21 mouse cellular contexts compared by ENCODE assay signal in the genomic region with DNA sequence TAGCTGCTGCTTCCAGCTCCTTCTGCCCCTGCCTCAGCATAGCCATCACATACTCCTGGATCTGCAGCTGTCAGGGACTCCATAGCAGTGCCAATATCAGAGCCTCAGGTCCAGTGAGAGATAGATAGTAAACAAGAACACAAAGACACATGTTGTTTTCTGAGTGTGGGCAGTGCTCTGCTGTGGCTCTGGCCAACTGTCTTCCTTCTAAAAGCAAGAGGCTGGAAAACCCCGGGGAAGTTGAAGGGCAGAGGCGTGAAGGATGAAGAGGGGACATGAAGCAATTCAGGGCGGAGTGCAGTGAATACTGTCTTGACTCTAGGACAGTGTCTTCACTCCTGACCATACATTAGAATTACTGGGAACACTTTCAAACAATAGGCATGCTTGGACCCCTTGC.
DNase-seq lines count a peak whose midpoint lies in the region; ATAC-seq lines count a peak whose summit lies in the region.
"Had no signal": no experiment of that assay in that cellular context is flagged by ENCODE, and none has a peak within 500 bp of the region (broad histone marks: within the 10 kb centered on the region; RNA-seq: fewer than 3 reads in every experiment).

No protein-coding gene starts in this region.

- H3K4me1 ChIP-seq in limb, embryonic 12.5 days (replicated peaks), result peaks cover 34% of the 10 kb centered on the region
- H3K4me1 ChIP-seq in limb, embryonic 10.5 days, result peaks cover 33% of the 10 kb centered on the region
- H3K4me1 ChIP-seq: hindbrain, embryonic 10.5 days had no signal

- no peak overlapping the region for H3K9ac ChIP-seq in limb, embryonic 12.5 days (replicated peaks)
- H3K9ac ChIP-seq: embryonic facial prominence, embryonic 15.5 days; heart, embryonic 12.5 days; hindbrain, embryonic 14.5 days had no signal

- no peak for ATAC-seq in limb, embryonic 12.5 days (ENCODE audit: insufficient number of reproducible peaks, insufficient read depth, low FRiP score, low TSS enrichment, low read depth)
- ATAC-seq in CD4-positive, CD25-positive, alpha-beta regulatory T cell, adult 4 months, result peak; percentile 20
- no peak for ATAC-seq in megakaryocyte-erythroid progenitor cell, adult 5-6 weeks (replicated peaks; ENCODE audit: low FRiP score, low TSS enrichment, poor library complexity, severe bottlenecking)
- ATAC-seq: activated CD4-positive, CD25-positive, alpha-beta regulatory T cell, adult 4 months; forebrain, embryonic 16.5 days; intestine, embryonic 16.5 days had no signal

- H3K9me3 ChIP-seq in limb, embryonic 12.5 days, result no peaks in the 10 kb centered on the region
- H3K9me3 ChIP-seq in limb, embryonic 10.5 days (replicated peaks), result no peaks in the 10 kb centered on the region
- H3K9me3 ChIP-seq: embryonic facial prominence, embryonic 15.5 days; heart, embryonic 12.5 days; hindbrain, embryonic 10.5 days had no signal

- H3K4me3 ChIP-seq in limb, embryonic 12.5 days (replicated peaks), result no peak overlapping the region
- H3K4me3 ChIP-seq in limb, embryonic 10.5 days, result no peak overlapping the region
- H3K4me3 ChIP-seq: embryonic facial prominence, embryonic 15.5 days; erythroblast, embryonic 14.5 days; heart, adult 2 months; heart, embryonic 12.5 days; hindbrain, embryonic 10.5 days had no signal

- no peaks in the 10 kb centered on the region for H3K36me3 ChIP-seq in limb, embryonic 12.5 days
- H3K36me3 ChIP-seq in limb, embryonic 10.5 days, result no peaks in the 10 kb centered on the region
- H3K36me3 ChIP-seq: embryonic facial prominence, embryonic 15.5 days; heart, embryonic 12.5 days; hindbrain, embryonic 10.5 days had no signal

- no peaks in the 10 kb centered on the region for H3K27me3 ChIP-seq in limb, embryonic 12.5 days
- no peaks in the 10 kb centered on the region for H3K27me3 ChIP-seq in limb, embryonic 10.5 days (ENCODE audit: low read depth, poor library complexity, severe bottlenecking)
- H3K27me3 ChIP-seq: embryonic facial prominence, embryonic 15.5 days; heart, embryonic 12.5 days had no signal

- no peak for DNase-seq in limb, embryonic 10.5 days (ENCODE audit: low spot score)
- DNase-seq in adipocyte (ENCODE audit: low spot score), result peak; percentile 34
- no peak for DNase-seq in cerebellum, adult 11-12 months
- DNase-seq: adrenal gland, adult 2 months; adrenal gland, postnatal 25 days; cerebellum, adult 2 months; cerebellum, postnatal 10 days; embryo, embryonic 11 days; gastrocnemius, postnatal 10 days; heart, adult 2 months had no signal

- WGBS in limb, embryonic 12.5 days, result 89% methylated on average over 3 of the region's 3 CpGs
- 85% methylated on average over 3 of the region's 3 CpGs for WGBS in limb, embryonic 10.5 days

- H3K27ac ChIP-seq in limb, embryonic 12.5 days, result 0 out of 2 replicates have a peak overlapping the region, but pooled peaks have one; percentile 50
- H3K27ac ChIP-seq in limb, embryonic 10.5 days, result no peak overlapping the region
- H3K27ac ChIP-seq: embryonic facial prominence, embryonic 15.5 days; heart, adult 2 months; hindbrain, embryonic 10.5 days; hindbrain, embryonic 14.5 days had no signal

- no peak overlapping the region for H3K4me2 ChIP-seq in limb, embryonic 12.5 days
- H3K4me2 ChIP-seq: embryonic facial prominence, embryonic 15.5 days; heart, embryonic 12.5 days; hindbrain, embryonic 14.5 days had no signal
